Mouse (Mus musculus) heart, postnatal 0 days (tissue): ENCODE results near the gene Capn9. TPM values are rescaled to one million over a fixed set of nuclear protein-coding genes. Genes with fewer than 3 reads are reported as not detected.

Source experiments
- ATAC-seq: fragments of 200-750 bp; cut with Nextera tagmentation; 2 replicates; pipeline ENCODE4 v1.8.0; 2017; ENCODE audit warnings: low read depth, moderate number of reproducible peaks, moderate library complexity; ENCODE audit not compliant: insufficient read depth
- DNase-seq: peaks from one replicate; pipeline ENCODE4 v3.0.0-alpha.2; 2016; ENCODE audit warnings: low spot score
- H3K27ac ChIP-seq: fragments of 300-500 bp; sonication (generic); 2 replicates; pipeline ENCODE4 v1.5.1; 2014; ENCODE audit warnings: low read depth, mild to moderate bottlenecking
- H3K27me3 ChIP-seq: fragments of 300-500 bp; sonication (generic); 2 replicates; pipeline ENCODE4 v1.6.1; 2014; ENCODE audit warnings: low read length, mixed read lengths; ENCODE audit not compliant: control insufficient read depth, insufficient read depth
- H3K36me3 ChIP-seq: fragments of 300-500 bp; sonication (generic); replicated peaks from 2 replicates; pipeline ENCODE4 v1.6.1; 2014; ENCODE audit warnings: low read length, mixed read lengths; ENCODE audit not compliant: control insufficient read depth, insufficient read depth
- H3K4me1 ChIP-seq: fragments of 300-500 bp; sonication (generic); 2 replicates; pipeline ENCODE4 v1.6.1; 2014; ENCODE audit warnings: antibody characterized with exemption; ENCODE audit not compliant: control insufficient read depth, insufficient read depth
- H3K4me2 ChIP-seq: fragments of 300-500 bp; sonication (generic); 2 replicates; pipeline ENCODE4 v1.6.1; 2014; ENCODE audit warnings: low read depth, mild to moderate bottlenecking, low read length, moderate library complexity
- H3K4me3 ChIP-seq: fragments of 300-500 bp; sonication (generic); 2 replicates; pipeline ENCODE4 v1.5.1; 2014; ENCODE audit warnings: low read depth, low read length
- H3K9ac ChIP-seq: fragments of 300-500 bp; sonication (generic); replicated peaks from 2 replicates; pipeline ENCODE4 v1.6.1; 2014; ENCODE audit warnings: low read depth, low read length, mixed read lengths
- H3K9me3 ChIP-seq: fragments of 300-500 bp; sonication (generic); replicated peaks from 2 replicates; pipeline ENCODE4 v1.6.1; 2016; ENCODE audit warnings: low read length; ENCODE audit not compliant: control insufficient read depth
- CTCF ChIP-seq: IDR thresholded peaks from 2 replicates; pipeline ENCODE4 v1.5.1; 2016; ENCODE audit warnings: antibody characterized with exemption, control low read depth, low read depth
- EP300 ChIP-seq: IDR thresholded peaks from 2 replicates; pipeline ENCODE4 v1.6.1; 2016; ENCODE audit warnings: antibody characterized with exemption, low read depth
- WGBS: fragments of 180-500 bp; shearing (Covaris S2); extraction: QIAGEN DNeasy Blood & Tissue Kit; methylation state at CpG from one replicate; pipeline ENCODE4 v1.1.7; 2014; 5-methylcytosine and 5-hydroxymethylcytosine counted together
- polyA plus RNA-seq: library from polyadenylated mRNA; unstranded; fragments of >200 nt; fragmentation: Nextera tagmentation; extraction: Ambion mirVana; gene quantifications from 2 replicates; pipeline ENCODE4 v1.2.1, GENCODE M21; 2015
- total RNA-seq: library from RNA; depleted of rRNA; stranded (reverse); fragments of >200 nt; gene quantifications from 2 replicates; pipeline ENCODE4 v1.2.3, GENCODE M21; 2014; ENCODE audit warnings: low replicate concordance; rRNA removed

The Capn9 gene
- total and polyA plus RNA-seq, 2 experiments from 2014 or later: 0.26 TPM; not detected in 1

DNA sequence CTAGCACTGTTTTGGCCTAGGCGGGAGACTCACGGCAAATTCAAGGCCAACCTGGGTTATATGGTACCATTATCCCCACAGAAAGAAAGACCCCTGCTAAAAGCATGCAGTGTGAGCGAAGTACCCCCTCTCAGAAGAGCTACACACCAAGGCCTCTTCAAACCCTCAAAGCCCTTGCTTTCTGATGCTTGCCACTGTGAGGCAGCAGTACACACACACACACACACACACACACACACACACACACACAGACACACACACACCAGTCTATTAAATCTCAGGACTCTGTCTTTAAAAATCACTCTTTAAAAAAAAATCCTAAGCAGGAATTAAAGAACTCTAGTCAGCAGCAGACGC is 87.9 kb downstream of the Capn9 start:
- no peak for DNase-seq
- H3K4me1 ChIP-seq: peaks cover 35% of the 10 kb centered on the region
- peak overlapping the region; percentile 95 for H3K27ac ChIP-seq
- no peaks in the 10 kb centered on the region for H3K36me3 ChIP-seq
- peak overlapping the region; percentile 93 for H3K4me2 ChIP-seq
- no peak overlapping the region for H3K9ac ChIP-seq
- peak overlapping the region; percentile 95; the same call in 1 of the 2 replicates for H3K4me3 ChIP-seq
- no peak for ATAC-seq
- TF ChIP-seq CTCF (no peak), EP300 (no peak)
- H3K9me3 ChIP-seq: no peaks in the 10 kb centered on the region
- WGBS: 60% methylated on average over 4 of the region's 4 CpGs
- H3K27me3 ChIP-seq: no peaks in the 10 kb centered on the region

- Histone ChIP-seq H3K27me3 (no peaks in the 10 kb centered on the region), H3K36me3 (no peaks in the 10 kb centered on the region), H3K9ac (no peak overlapping the region), H3K27ac (peak overlapping the region; percentile 95), H3K4me3 (no peak overlapping the region), H3K4me1 (peaks cover 35% of the 10 kb centered on the region), H3K9me3 (no peaks in the 10 kb centered on the region), H3K4me2 (no peak overlapping the region)
- TF ChIP-seq EP300 (no peak), CTCF (no peak)
- DNase-seq (no peak), ATAC-seq (no peak)
- WGBS: 28% methylated on average over 3 of the region's 3 CpGs
Measured at GRCm38 (mm10) chr8:124664414-124664813, 88.5 kb downstream of the Capn9 start.

Other genes starting within 250 kb of the Capn9 start
- 1.7 and 3.5 TPM in 2 replicates for gene Pgbd5, start 136.5 kb upstream of the Capn9 start, total RNA-seq
- gene Pgbd5, start 136.5 kb upstream of the Capn9 start, polyA plus RNA-seq: 0.80 and 0.97 TPM in 2 replicates
- gene Cog2, start 55.3 kb upstream of the Capn9 start, total RNA-seq: 30.3 and 62.9 TPM in 2 replicates
- 16.7 and 17.2 TPM in 2 replicates for gene Cog2, start 55.3 kb upstream of the Capn9 start, polyA plus RNA-seq
- 1.4 and 20.8 TPM in 2 replicates for gene Agt, start 6.4 kb upstream of the Capn9 start, total RNA-seq
- gene Agt, start 6.4 kb upstream of the Capn9 start, polyA plus RNA-seq: 5.5 and 5.7 TPM in 2 replicates
- gene 2310022B05Rik, start 87.3 kb downstream of the Capn9 start, total RNA-seq: 144 and 164 TPM in 2 replicates
- 29.8 and 30.7 TPM in 2 replicates for gene 2310022B05Rik, start 87.3 kb downstream of the Capn9 start, polyA plus RNA-seq
- 15.3 and 18.7 TPM in 2 replicates for gene Ttc13, start 145.9 kb downstream of the Capn9 start, total RNA-seq
- gene Ttc13, start 145.9 kb downstream of the Capn9 start, polyA plus RNA-seq: 13.7 and 15.7 TPM in 2 replicates
- 10.5 and 10.7 TPM in 2 replicates for gene Arv1, start 146.0 kb downstream of the Capn9 start, total RNA-seq
- 8.9 and 11.0 TPM in 2 replicates for gene Arv1, start 146.0 kb downstream of the Capn9 start, polyA plus RNA-seq
- not detected in 2 replicates for gene Fam89a, start 175.7 kb downstream of the Capn9 start, total RNA-seq
- gene Fam89a, start 175.7 kb downstream of the Capn9 start, polyA plus RNA-seq: 0.89 and 1.1 TPM in 2 replicates
- 0.04 and 0.08 TPM in 2 replicates for gene Trim67, start 217.0 kb downstream of the Capn9 start, total RNA-seq
- 0.07 and 0.08 TPM in 2 replicates for gene Trim67, start 217.0 kb downstream of the Capn9 start, polyA plus RNA-seq